Mouse (Mus musculus) gastrocnemius, postnatal 14 days (tissue): ENCODE data around the gene Znrf1. TPM values are rescaled to one million over a fixed set of nuclear protein-coding genes. Genes with fewer than 3 reads are reported as not detected.
"Not testable (repeated sequence)": the region's sequence is repeated elsewhere in the genome, so short reads cannot be mapped to it uniquely, and the experiment has no call there.

Source experiments
- DNase-seq: peaks from one replicate; pipeline ENCODE4 v3.0.0; 2021; ENCODE audit warnings: mixed read lengths
- intact Hi-C: fragments of 180-260 bp; cut with DNase I; formaldehyde crosslinking; loops from one replicate; pipeline ENCODE4 v1.15.1; 2025; ENCODE audit warnings: low total_unique reads
- total RNA-seq, 2 experiments: library from RNA; stranded (reverse); gene quantifications; 2 replicates each; pipeline ENCODE4 v1.2.3; 2021

The Znrf1 gene
- total RNA-seq, 2 experiments from 2014 or later, result 46.3 to 47.2 TPM

- intact Hi-C loops, result loop anchor here (2.0 to 5.0 kb wide), 2 partner anchors 87 to 97 kb away; partner anchors contain the start of gene Znrf1
- DNase-seq, result peak; percentile 76
These were observed 88.4 kb downstream of the Znrf1 start for GRCm38 (mm10) chr8:111624081-111624852.

- DNase-seq, result peak; percentile 61
- intact Hi-C loops, result loop anchor here (2.0 to 5.0 kb wide), 2 partner anchors 88 to 98 kb away; partner anchors contain the start of gene Znrf1
These were observed 88.9 kb downstream of the Znrf1 start for GRCm38 (mm10) chr8:111624853-111625221.

- intact Hi-C loops, result loop anchor here (2.0 kb wide), 1 partner anchor 89 kb away; the partner anchor contains the start of gene Znrf1
- DNase-seq, result peak; percentile 72
These were observed 90.0 kb downstream of the Znrf1 start for GRCm38 (mm10) chr8:111625694-111626527.

- intact Hi-C loops, result no loop called here
- peak; percentile 8 for DNase-seq
These were observed 90.6 kb downstream of the Znrf1 start for GRCm38 (mm10) chr8:111626528-111626820.

GRCm38 (mm10) chr8:111626933-111627332, 91.0 kb downstream of the Znrf1 start:
- DNase-seq, result peak; percentile 9
- intact Hi-C loops, result no loop called here

GRCm38 (mm10) chr8:111627923-111628322, 92.0 kb downstream of the Znrf1 start:
- no peak for DNase-seq
- intact Hi-C loops, result no loop called here

GRCm38 (mm10) chr8:111628401-111628800, 92.5 kb downstream of the Znrf1 start:
- intact Hi-C loops, result no loop called here
- no peak for DNase-seq

GRCm38 (mm10) chr8:111628894-111629501, 93.1 kb downstream of the Znrf1 start:
- peak; percentile 6 for DNase-seq
- intact Hi-C loops, result no loop called here

- peak; percentile 68 for DNase-seq
- intact Hi-C loops, result no loop called here
These were observed 94.2 kb downstream of the Znrf1 start, which contains the start of gene Ldhd for GRCm38 (mm10) chr8:111630105-111630521. Ldhd (minus strand) TSS chr8:111630374.

GRCm38 (mm10) chr8:111631589-111631988, 95.7 kb downstream of the Znrf1 start:
- intact Hi-C loops, result no loop called here
- DNase-seq, result no peak

- intact Hi-C loops, result no loop called here
- no peak for DNase-seq
These were observed 97.1 kb downstream of the Znrf1 start for GRCm38 (mm10) chr8:111632976-111633375.

- DNase-seq, result no peak
- intact Hi-C loops, result no loop called here
These were observed 102.2 kb downstream of the Znrf1 start for GRCm38 (mm10) chr8:111638086-111638485.

- no peak for DNase-seq
- intact Hi-C loops, result no loop called here
These were observed 105.2 kb downstream of the Znrf1 start for GRCm38 (mm10) chr8:111641064-111641463.

GRCm38 (mm10) chr8:111642496-111642895, 106.6 kb downstream of the Znrf1 start:
- intact Hi-C loops, result no loop called here

GRCm38 (mm10) chr8:111642939-111643263, 107.0 kb downstream of the Znrf1 start:
- intact Hi-C loops, result no loop called here
- no peak for DNase-seq

More at GRCm38 (mm10) chr8:111642496-111642895, 106.6 kb downstream of the Znrf1 start:
- DNase-seq, result peak; percentile 29

GRCm38 (mm10) chr8:111643264-111644141, 107.6 kb downstream of the Znrf1 start, which contains the start of gene Zfp1:
Zfp1 (plus strand) TSS chr8:111643401.
- intact Hi-C loops, result no loop called here
- peak; percentile 90 for DNase-seq

- intact Hi-C loops, result not testable (repeated sequence)
These were observed 108.6 kb downstream of the Znrf1 start for GRCm38 (mm10) chr8:111644286-111645051.

GRCm38 (mm10) chr8:111645715-111646114, 109.8 kb downstream of the Znrf1 start:
- no peak for DNase-seq
- intact Hi-C loops, result no loop called here

More at GRCm38 (mm10) chr8:111644286-111645051, 108.6 kb downstream of the Znrf1 start:
- not testable (repeated sequence) for DNase-seq
